Mouse (Mus musculus) stomach, embryonic 15.5 days (tissue): ENCODE measurements around the gene Bcl2l14. TPM values are rescaled to one million over a fixed set of nuclear protein-coding genes. Genes with fewer than 3 reads are reported as not detected.
A peak's percentile ranks its signal among the peaks of the same experiment; 100 is the strongest.

Experiments used
- ATAC-seq: fragments of 200-750 bp; cut with Nextera tagmentation; 2 replicates; pipeline ENCODE4 v1.8.0; 2017; ENCODE audit warnings: low read depth, moderate number of reproducible peaks, moderate TSS enrichment; ENCODE audit not compliant: insufficient read depth, low FRiP score
- H3K27ac ChIP-seq: fragments of 300-500 bp; sonication (generic); 2 replicates; pipeline ENCODE4 v1.5.1; 2015; ENCODE audit warnings: mild to moderate bottlenecking, inconsistent platforms
- H3K27me3 ChIP-seq: fragments of 300-500 bp; sonication (generic); replicated peaks from 2 replicates; pipeline ENCODE4 v1.6.1; 2015; ENCODE audit warnings: inconsistent platforms
- H3K36me3 ChIP-seq: fragments of 300-500 bp; sonication (generic); 2 replicates; pipeline ENCODE4 v1.6.1; 2015; ENCODE audit warnings: inconsistent platforms
- H3K4me1 ChIP-seq: fragments of 300-500 bp; sonication (generic); 2 replicates; pipeline ENCODE4 v1.6.1; 2015; ENCODE audit warnings: inconsistent platforms
- H3K4me2 ChIP-seq: fragments of 300-500 bp; sonication (generic); 2 replicates; pipeline ENCODE4 v1.6.1; 2015; ENCODE audit warnings: mild to moderate bottlenecking, inconsistent platforms
- H3K4me3 ChIP-seq: fragments of 300-500 bp; sonication (generic); replicated peaks from 2 replicates; pipeline ENCODE4 v1.5.1; 2015; ENCODE audit warnings: inconsistent platforms
- H3K9ac ChIP-seq: fragments of 300-500 bp; sonication (generic); 2 replicates; pipeline ENCODE4 v1.6.1; 2015; ENCODE audit warnings: inconsistent platforms
- H3K9me3 ChIP-seq: fragments of 300-500 bp; sonication (generic); 2 replicates; pipeline ENCODE4 v1.6.1; 2016; ENCODE audit warnings: inconsistent platforms
- WGBS: fragments of 180-500 bp; shearing (Covaris S2); methylation state at CpG from one replicate; pipeline ENCODE4 v1.1.7; 2015; 5-methylcytosine and 5-hydroxymethylcytosine counted together
- polyA plus RNA-seq: library from polyadenylated mRNA; unstranded; fragments of >200 nt; fragmentation: Nextera tagmentation; extraction: Ambion mirVana; gene quantifications from 2 replicates; pipeline ENCODE4 v1.2.1, GENCODE M21; 2015

Gene Bcl2l14
- polyA plus RNA-seq, 1 experiment from 2014 or later = 12.0 TPM

- no peak for ATAC-seq
- 75% methylated on average over 5 of the region's 5 CpGs for WGBS
- no peak overlapping the region for H3K4me2 ChIP-seq
Measured at GRCm38 (mm10) chr6:134377201-134377600, 18.9 kb upstream of the Bcl2l14 start.

GRCm38 (mm10) chr6:134377856-134378255, 18.3 kb upstream of the Bcl2l14 start:
- Histone ChIP-seq H3K4me3 (no peak overlapping the region), H3K4me2 (no peak overlapping the region), H3K27me3 (no peaks in the 10 kb centered on the region), H3K9me3 (no peaks in the 10 kb centered on the region), H3K36me3 (no peaks in the 10 kb centered on the region), H3K9ac (no peak overlapping the region), H3K4me1 (no peaks in the 10 kb centered on the region), H3K27ac (no peak overlapping the region)
- ATAC-seq = no peak
- WGBS = 67% methylated on average over 3 of the region's 3 CpGs

More at GRCm38 (mm10) chr6:134377201-134377600, 18.9 kb upstream of the Bcl2l14 start:
- Histone ChIP-seq H3K4me3 (no peak overlapping the region), H3K27ac (no peak overlapping the region), H3K9me3 (no peaks in the 10 kb centered on the region), H3K27me3 (no peaks in the 10 kb centered on the region), H3K9ac (no peak overlapping the region), H3K4me1 (no peaks in the 10 kb centered on the region), H3K36me3 (no peaks in the 10 kb centered on the region)

- no peaks in the 10 kb centered on the region for H3K36me3 ChIP-seq
- no peak for ATAC-seq
- no peak overlapping the region for H3K4me2 ChIP-seq
- H3K9ac ChIP-seq = no peak overlapping the region
- H3K27ac ChIP-seq = no peak overlapping the region
- no peaks in the 10 kb centered on the region for H3K27me3 ChIP-seq
- H3K4me3 ChIP-seq = no peak overlapping the region
- no peaks in the 10 kb centered on the region for H3K4me1 ChIP-seq
- WGBS = 71% methylated on average over 6 of the region's 6 CpGs
- H3K9me3 ChIP-seq = no peaks in the 10 kb centered on the region
Measured at GRCm38 (mm10) chr6:134381462-134381861, 14.7 kb upstream of the Bcl2l14 start.

- no peak for ATAC-seq
- no peak overlapping the region for H3K4me2 ChIP-seq
- no peaks in the 10 kb centered on the region for H3K9me3 ChIP-seq
- no peaks in the 10 kb centered on the region for H3K4me1 ChIP-seq
- no peaks in the 10 kb centered on the region for H3K36me3 ChIP-seq
- no peaks in the 10 kb centered on the region for H3K27me3 ChIP-seq
- 84% methylated on average over 6 of the region's 6 CpGs for WGBS
- no peak overlapping the region for H3K9ac ChIP-seq
- no peak overlapping the region for H3K4me3 ChIP-seq
- H3K27ac ChIP-seq = no peak overlapping the region
Measured at GRCm38 (mm10) chr6:134385931-134386330, 10.2 kb upstream of the Bcl2l14 start.

GRCm38 (mm10) chr6:134387396-134387795, 8.7 kb upstream of the Bcl2l14 start:
- Histone ChIP-seq H3K4me3 (no peak overlapping the region), H3K4me1 (no peaks in the 10 kb centered on the region), H3K4me2 (no peak overlapping the region), H3K9me3 (no peaks in the 10 kb centered on the region), H3K27me3 (no peaks in the 10 kb centered on the region), H3K27ac (no peak overlapping the region), H3K9ac (no peak overlapping the region), H3K36me3 (no peaks in the 10 kb centered on the region)
- 85% methylated on average over 10 of the region's 10 CpGs for WGBS
- no peak for ATAC-seq

GRCm38 (mm10) chr6:134388424-134389110, 7.6 kb upstream of the Bcl2l14 start:
- 80% methylated on average over 24 of the region's 24 CpGs for WGBS
- no peak overlapping the region for H3K4me2 ChIP-seq
- no peak overlapping the region for H3K9ac ChIP-seq
- no peaks in the 10 kb centered on the region for H3K4me1 ChIP-seq
- ATAC-seq = no peak
- no peak overlapping the region for H3K27ac ChIP-seq
- H3K9me3 ChIP-seq = no peaks in the 10 kb centered on the region
- no peaks in the 10 kb centered on the region for H3K36me3 ChIP-seq
- no peaks in the 10 kb centered on the region for H3K27me3 ChIP-seq
- H3K4me3 ChIP-seq = no peak overlapping the region

GRCm38 (mm10) chr6:134389248-134389891, 6.7 kb upstream of the Bcl2l14 start:
- H3K4me1 ChIP-seq = no peaks in the 10 kb centered on the region
- no peak for ATAC-seq
- 16% methylated on average over 11 of the region's 11 CpGs for WGBS

GRCm38 (mm10) chr6:134389917-134390316, 6.2 kb upstream of the Bcl2l14 start:
- no peak overlapping the region for H3K4me3 ChIP-seq
- no peak for ATAC-seq
- no peaks in the 10 kb centered on the region for H3K9me3 ChIP-seq
- H3K36me3 ChIP-seq = no peaks in the 10 kb centered on the region
- no peak overlapping the region for H3K27ac ChIP-seq
- no peak overlapping the region for H3K9ac ChIP-seq
- H3K4me2 ChIP-seq = no peak overlapping the region
- no peaks in the 10 kb centered on the region for H3K4me1 ChIP-seq
- WGBS = 66% methylated on average over 8 of the region's 8 CpGs
- H3K27me3 ChIP-seq = no peaks in the 10 kb centered on the region

More at GRCm38 (mm10) chr6:134389248-134389891, 6.7 kb upstream of the Bcl2l14 start:
- Histone ChIP-seq H3K36me3 (no peaks in the 10 kb centered on the region), H3K9ac (no peak overlapping the region), H3K4me3 (no peak overlapping the region), H3K9me3 (no peaks in the 10 kb centered on the region), H3K4me2 (no peak overlapping the region), H3K27me3 (no peaks in the 10 kb centered on the region), H3K27ac (no peak overlapping the region)

GRCm38 (mm10) chr6:134390837-134391236, 5.3 kb upstream of the Bcl2l14 start:
- H3K9ac ChIP-seq = no peak overlapping the region
- no peaks in the 10 kb centered on the region for H3K27me3 ChIP-seq
- no peaks in the 10 kb centered on the region for H3K4me1 ChIP-seq
- H3K27ac ChIP-seq = no peak overlapping the region
- H3K4me3 ChIP-seq = no peak overlapping the region
- ATAC-seq = no peak
- no peaks in the 10 kb centered on the region for H3K9me3 ChIP-seq
- H3K36me3 ChIP-seq = no peaks in the 10 kb centered on the region
- no peak overlapping the region for H3K4me2 ChIP-seq
- WGBS = 83% methylated on average over 2 of the region's 2 CpGs

GRCm38 (mm10) chr6:134402914-134403683, 7.0 kb downstream of the Bcl2l14 start:
- peak; percentile 40 for ATAC-seq
- H3K27ac ChIP-seq = peak overlapping the region; percentile 67
- H3K4me3 ChIP-seq = 0 out of 2 replicates have a peak overlapping the region, but pooled peaks have one; percentile 9
- peak overlapping the region; percentile 34 for H3K4me2 ChIP-seq
- 41% methylated on average over 16 of the region's 16 CpGs for WGBS
- H3K4me1 ChIP-seq = no peaks in the 10 kb centered on the region
- no peaks in the 10 kb centered on the region for H3K36me3 ChIP-seq
- no peaks in the 10 kb centered on the region for H3K27me3 ChIP-seq
- no peaks in the 10 kb centered on the region for H3K9me3 ChIP-seq
- no peak overlapping the region for H3K9ac ChIP-seq

GRCm38 (mm10) chr6:134403684-134404070, 7.6 kb downstream of the Bcl2l14 start:
- peak overlapping the region; percentile 34 for H3K4me2 ChIP-seq
- H3K27me3 ChIP-seq = no peaks in the 10 kb centered on the region
- H3K4me1 ChIP-seq = no peaks in the 10 kb centered on the region
- H3K36me3 ChIP-seq = no peaks in the 10 kb centered on the region
- H3K27ac ChIP-seq = peak overlapping the region; percentile 67
- H3K9me3 ChIP-seq = no peaks in the 10 kb centered on the region
- WGBS = 59% methylated on average over 9 of the region's 9 CpGs
- ATAC-seq = peak; percentile 85
- no peak overlapping the region for H3K9ac ChIP-seq
- H3K4me3 ChIP-seq = 0 out of 2 replicates have a peak overlapping the region, but pooled peaks have one; percentile 9

- no peak overlapping the region for H3K4me2 ChIP-seq
Measured at GRCm38 (mm10) chr6:134407226-134407625, 11.1 kb downstream of the Bcl2l14 start.

More at GRCm38 (mm10) chr6:134407226-134407625, 11.1 kb downstream of the Bcl2l14 start:
- Histone ChIP-seq H3K27me3 (no peaks in the 10 kb centered on the region), H3K9me3 (no peaks in the 10 kb centered on the region), H3K27ac (no peak overlapping the region), H3K4me1 (no peaks in the 10 kb centered on the region), H3K9ac (no peak overlapping the region), H3K36me3 (no peaks in the 10 kb centered on the region), H3K4me3 (no peak overlapping the region)
- ATAC-seq = no peak
- WGBS = 51% methylated on average over 5 of the region's 5 CpGs
